Mouse (Mus musculus): Measurements from ENCODE around the gene Fam183b. TPM values are rescaled to one million over a fixed set of nuclear protein-coding genes. Genes with fewer than 3 reads are reported as not detected.
"Not testable (repeated sequence)": the region's sequence is repeated elsewhere in the genome, so short reads cannot be mapped to it uniquely, and the experiment has no call there.

Gene Fam183b
- polyA plus RNA-seq, 1 experiment from 2014 or later = 1.1 TPM

GRCm38 (mm10) chr11:58752434-58752833, 49.3 kb downstream of the Fam183b start, which contains the start of gene Olfr316:
Gene Olfr316 (plus strand): TSS chr11:58752734.
- Histone ChIP-seq H3K4me2 (no peak within 1 kb of the TSS), H3K27me3 (no peaks in the 10 kb centered on the region)
- WGBS = 69% methylated on average over 2 of the region's 2 CpGs

GRCm38 (mm10) chr11:58751096-58751495, 50.7 kb downstream of the Fam183b start:
- not testable (repeated sequence) for H3K27ac ChIP-seq; H3K27me3 ChIP-seq; H3K4me3 ChIP-seq; ATAC-seq (replicated peaks; ENCODE audit: insufficient number of reproducible peaks, insufficient read depth, low FRiP score, low read depth); H3K4me1 ChIP-seq (replicated peaks); H3K4me2 ChIP-seq; H3K36me3 ChIP-seq; H3K9me3 ChIP-seq (replicated peaks); H3K9ac ChIP-seq
- WGBS = 82% methylated on average over 18 of the region's 18 CpGs

More at GRCm38 (mm10) chr11:58752434-58752833, 49.3 kb downstream of the Fam183b start, which contains the start of gene Olfr316:
- Histone ChIP-seq H3K4me1 (replicated peaks) (no peaks in the 10 kb centered on the region), H3K9ac (no peak within 1 kb of the TSS), H3K9me3 (replicated peaks) (no peaks in the 10 kb centered on the region), H3K36me3 (no peaks in the 10 kb centered on the region), H3K4me3 (no peak within 1 kb of the TSS), H3K27ac (no peak within 1 kb of the TSS)
- ATAC-seq (replicated peaks; ENCODE audit: insufficient number of reproducible peaks, insufficient read depth, low FRiP score, low read depth) = no peak

Other genes with a start within 250 kb of the Fam183b start
- not detected in 2 replicates for gene Olfr328, start 246.3 kb downstream of the Fam183b start, polyA plus RNA-seq (2015; fragmentation: Nextera tagmentation; extraction: Ambion mirVana)
- gene Olfr224, start 231.4 kb downstream of the Fam183b start, polyA plus RNA-seq (2015; fragmentation: Nextera tagmentation; extraction: Ambion mirVana) = 0.06 TPM in 1 of 2 replicates, not detected in the other
- gene Olfr325, start 224.2 kb downstream of the Fam183b start, polyA plus RNA-seq (2015; fragmentation: Nextera tagmentation; extraction: Ambion mirVana) = not detected in 2 replicates
- gene Olfr324, start 206.8 kb downstream of the Fam183b start, polyA plus RNA-seq (2015; fragmentation: Nextera tagmentation; extraction: Ambion mirVana) = not detected in 2 replicates
- gene 2210407C18Rik, start 185.9 kb downstream of the Fam183b start, polyA plus RNA-seq (2015; fragmentation: Nextera tagmentation; extraction: Ambion mirVana) = not detected in 2 replicates
- gene Olfr323, start 171.5 kb downstream of the Fam183b start, polyA plus RNA-seq (2015; fragmentation: Nextera tagmentation; extraction: Ambion mirVana) = not detected in 2 replicates
- 0.16 and 0.44 TPM in 2 replicates for gene Trim58, start 161.5 kb downstream of the Fam183b start, polyA plus RNA-seq (2015; fragmentation: Nextera tagmentation; extraction: Ambion mirVana)
- not detected in 2 replicates for gene Olfr322, start 143.2 kb downstream of the Fam183b start, polyA plus RNA-seq (2015; fragmentation: Nextera tagmentation; extraction: Ambion mirVana)
- gene Olfr320, start 120.9 kb downstream of the Fam183b start, polyA plus RNA-seq (2015; fragmentation: Nextera tagmentation; extraction: Ambion mirVana) = not detected in 2 replicates
- not detected in 2 replicates for gene Olfr319, start 102.8 kb downstream of the Fam183b start, polyA plus RNA-seq (2015; fragmentation: Nextera tagmentation; extraction: Ambion mirVana)
- not detected in 2 replicates for gene Olfr318, start 77.9 kb downstream of the Fam183b start, polyA plus RNA-seq (2015; fragmentation: Nextera tagmentation; extraction: Ambion mirVana)
- not detected in 2 replicates for gene Olfr317, start 62.7 kb downstream of the Fam183b start, polyA plus RNA-seq (2015; fragmentation: Nextera tagmentation; extraction: Ambion mirVana)
- gene Olfr316, start 49.2 kb downstream of the Fam183b start, polyA plus RNA-seq (2015; fragmentation: Nextera tagmentation; extraction: Ambion mirVana) = not detected in 2 replicates
- gene Olfr315, start 28.8 kb downstream of the Fam183b start, polyA plus RNA-seq (2015; fragmentation: Nextera tagmentation; extraction: Ambion mirVana) = not detected in 2 replicates
- not detected in 2 replicates for gene Olfr314, start 19.0 kb downstream of the Fam183b start, polyA plus RNA-seq (2015; fragmentation: Nextera tagmentation; extraction: Ambion mirVana)
- gene Olfr313, start 13.0 kb upstream of the Fam183b start, polyA plus RNA-seq (2015; fragmentation: Nextera tagmentation; extraction: Ambion mirVana) = 0.14 TPM in 1 of 2 replicates, not detected in the other
- 0.11 and 0.16 TPM in 2 replicates for gene Olfr312, start 27.3 kb upstream of the Fam183b start, polyA plus RNA-seq (2015; fragmentation: Nextera tagmentation; extraction: Ambion mirVana)
- 0.11 and 0.14 TPM in 2 replicates for gene Olfr311, start 37.3 kb upstream of the Fam183b start, polyA plus RNA-seq (2015; fragmentation: Nextera tagmentation; extraction: Ambion mirVana)
- 3.8 and 4.6 TPM in 2 replicates for gene Gm12258, start 45.2 kb upstream of the Fam183b start, polyA plus RNA-seq (2015; fragmentation: Nextera tagmentation; extraction: Ambion mirVana)
- gene 2810021J22Rik, start 65.3 kb upstream of the Fam183b start, polyA plus RNA-seq (2015; fragmentation: Nextera tagmentation; extraction: Ambion mirVana) = 3.2 and 4.7 TPM in 2 replicates
- gene Zfp39, start 102.3 kb upstream of the Fam183b start, polyA plus RNA-seq (2015; fragmentation: Nextera tagmentation; extraction: Ambion mirVana) = 3.1 and 4.4 TPM in 2 replicates
- gene Btnl10, start 115.9 kb upstream of the Fam183b start, polyA plus RNA-seq (2015; fragmentation: Nextera tagmentation; extraction: Ambion mirVana) = 0.16 TPM in 1 of 2 replicates, not detected in the other
- gene Rnf187, start 137.0 kb upstream of the Fam183b start, polyA plus RNA-seq (2015; fragmentation: Nextera tagmentation; extraction: Ambion mirVana) = 170 and 210 TPM in 2 replicates
- gene Hist3h2ba, start 147.0 kb upstream of the Fam183b start, polyA plus RNA-seq (2015; fragmentation: Nextera tagmentation; extraction: Ambion mirVana) = 18.0 and 18.3 TPM in 2 replicates
- 30.4 and 34.7 TPM in 2 replicates for gene Hist3h2a, start 152.7 kb upstream of the Fam183b start, polyA plus RNA-seq (2015; fragmentation: Nextera tagmentation; extraction: Ambion mirVana)
- 0.27 and 0.57 TPM in 2 replicates for gene Trim17, start 152.7 kb upstream of the Fam183b start, polyA plus RNA-seq (2015; fragmentation: Nextera tagmentation; extraction: Ambion mirVana)
- 26.9 and 34.6 TPM in 2 replicates for gene Trim11, start 176.1 kb upstream of the Fam183b start, polyA plus RNA-seq (2015; fragmentation: Nextera tagmentation; extraction: Ambion mirVana)

Measured in heart, embryonic 15.5 days (tissue).